Mouse (Mus musculus) urinary bladder, postnatal 36 days (tissue): ENCODE results near the gene Tcf7l2.

Experiments used
- DNase-seq, 2 experiments: peaks; one replicate each; pipeline ENCODE4 v3.0.0; 2022; ENCODE audit warnings: low spot score in 2 of 2, mixed read lengths in 1 of 2

Tcf7l2 gene

GRCm38 (mm10) chr19:55860009-55860743 is 118.6 kb downstream of the Tcf7l2 start:
- DNase-seq: no peak

- no peak for DNase-seq
These were observed 120.1 kb downstream of the Tcf7l2 start for GRCm38 (mm10) chr19:55861746-55862145.

- DNase-seq: no peak
These were observed 120.9 kb downstream of the Tcf7l2 start for GRCm38 (mm10) chr19:55862559-55862958.

- no peak for DNase-seq
These were observed 123.4 kb downstream of the Tcf7l2 start for GRCm38 (mm10) chr19:55865049-55865448.

GRCm38 (mm10) chr19:55865774-55866578 is 124.4 kb downstream of the Tcf7l2 start:
- DNase-seq: no peak

- no peak for DNase-seq
These were observed 125.6 kb downstream of the Tcf7l2 start for GRCm38 (mm10) chr19:55867255-55867654.

GRCm38 (mm10) chr19:55867905-55868304 is 126.3 kb downstream of the Tcf7l2 start:
- no peak for DNase-seq

GRCm38 (mm10) chr19:55868597-55868996 is 127.0 kb downstream of the Tcf7l2 start:
- DNase-seq: no peak

GRCm38 (mm10) chr19:55870825-55871224 is 129.2 kb downstream of the Tcf7l2 start:
- peak in 1 of 2 experiments; percentile 52 for DNase-seq

GRCm38 (mm10) chr19:55871496-55871895 is 129.9 kb downstream of the Tcf7l2 start:
- no peak for DNase-seq

- DNase-seq: no peak
These were observed 131.6 kb downstream of the Tcf7l2 start for GRCm38 (mm10) chr19:55873221-55873620.

GRCm38 (mm10) chr19:55876501-55876900 is 134.9 kb downstream of the Tcf7l2 start:
- DNase-seq: peak; percentile 51 to 73

GRCm38 (mm10) chr19:55877404-55877915 is 135.8 kb downstream of the Tcf7l2 start:
- DNase-seq: peak in 1 of 2 experiments; percentile 64

- DNase-seq: peak in 1 of 2 experiments; percentile 54
These were observed 139.2 kb downstream of the Tcf7l2 start for GRCm38 (mm10) chr19:55880664-55881359.

GRCm38 (mm10) chr19:55886536-55886935 is 144.9 kb downstream of the Tcf7l2 start:
- no peak for DNase-seq

GRCm38 (mm10) chr19:55891692-55892183 is 150.1 kb downstream of the Tcf7l2 start:
- DNase-seq: no peak

- no peak for DNase-seq
These were observed 151.9 kb downstream of the Tcf7l2 start for GRCm38 (mm10) chr19:55893557-55893956.

GRCm38 (mm10) chr19:55894396-55894795 is 152.8 kb downstream of the Tcf7l2 start:
- no peak for DNase-seq

GRCm38 (mm10) chr19:55895317-55895716 is 153.7 kb downstream of the Tcf7l2 start:
- peak; percentile 32 to 60 for DNase-seq

GRCm38 (mm10) chr19:55895807-55896420 is 154.3 kb downstream of the Tcf7l2 start:
- DNase-seq: no peak

GRCm38 (mm10) chr19:55896629-55897028 is 155.0 kb downstream of the Tcf7l2 start:
- no peak for DNase-seq
